Mouse (Mus musculus) ES-E14 (cell line): ENCODE measurements around the gene Cs.

ENCODE experiments used
- CHD2 ChIP-seq: IDR thresholded peaks from 2 replicates; pipeline ENCODE4 v1.6.1; 2014; ENCODE audit warnings: mild to moderate bottlenecking, low read depth, low read length, inconsistent platforms
- HCFC1 ChIP-seq: IDR thresholded peaks from 2 replicates; pipeline ENCODE4 v1.6.1; 2012; ENCODE audit warnings: low read length, inconsistent platforms, borderline replicate concordance; ENCODE audit not compliant: insufficient read depth
- ZNF384 ChIP-seq: IDR thresholded peaks from 2 replicates; pipeline ENCODE4 v1.6.1; 2012; ENCODE audit warnings: low read depth, low read length, inconsistent platforms

DNA sequence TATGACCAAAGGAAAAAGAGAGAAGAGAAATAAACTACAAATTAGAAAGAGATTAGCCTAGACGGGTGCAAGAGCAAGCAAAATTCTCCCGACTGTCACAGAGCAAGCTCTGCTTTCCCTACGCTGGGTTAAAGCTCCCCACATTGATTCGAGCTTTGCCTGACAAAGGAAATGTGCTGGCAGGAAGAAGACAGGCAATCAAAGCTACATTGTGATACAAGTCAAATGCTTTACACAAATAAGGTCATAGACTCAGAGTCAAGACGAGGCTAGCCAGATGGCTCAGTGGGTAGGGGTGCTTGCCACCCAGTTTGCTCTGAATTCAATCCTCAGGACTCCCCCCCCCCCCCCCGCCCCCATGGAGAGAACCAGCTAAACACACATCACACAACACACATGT, 32.5 kb downstream of the Cs start:
- TF ChIP-seq HCFC1 (no peak), CHD2 (no peak), ZNF384 (no peak)
